Mouse (Mus musculus) CH12.LX (cell line): ENCODE data around the gene Rpl7l1.

Experiments
- CTCF ChIP-seq, 2 experiments: IDR thresholded peaks in 1 of 2; conservative IDR thresholded peaks in 1 of 2; 2 replicates each; pipeline ENCODE4 v1.5.1; 2011 to 2012; ENCODE audit warnings: low read depth in 2 of 2, low read length in 2 of 2, improper control_type of control experiment in 1 of 2, inconsistent platforms in 1 of 2, mild to moderate bottlenecking in 1 of 2, moderate library complexity in 1 of 2
- KAT2A ChIP-seq: IDR thresholded peaks from 2 replicates; pipeline ENCODE4 v1.6.1; 2012; ENCODE audit warnings: low read length, improper control_type of control experiment, inconsistent platforms; ENCODE audit not compliant: insufficient replicate concordance
- MAZ ChIP-seq: IDR thresholded peaks from 2 replicates; pipeline ENCODE4 v1.6.1; 2012; ENCODE audit warnings: low read depth, mild to moderate bottlenecking, inconsistent platforms, low read length, improper control_type of control experiment, moderate library complexity
- MXI1 ChIP-seq: IDR thresholded peaks from 2 replicates; pipeline ENCODE4 v1.6.1; 2011; ENCODE audit warnings: mild to moderate bottlenecking, low read depth, low read length, improper control_type of control experiment
- PAX5 ChIP-seq: IDR thresholded peaks from 2 replicates; pipeline ENCODE4 v1.6.1; 2012; ENCODE audit warnings: low read length, inconsistent platforms, mixed read lengths
- RAD21 ChIP-seq: IDR thresholded peaks from 2 replicates; pipeline ENCODE4 v1.6.1; 2011; ENCODE audit warnings: low read depth, mild to moderate bottlenecking, low read length, improper control_type of control experiment, moderate library complexity
- SIN3A ChIP-seq: IDR thresholded peaks from 2 replicates; pipeline ENCODE4 v1.6.1; 2012; ENCODE audit warnings: low read length, improper control_type of control experiment, inconsistent platforms
- USF1 ChIP-seq: IDR thresholded peaks from 2 replicates; pipeline ENCODE4 v1.6.1; 2014; ENCODE audit warnings: low read depth, mild to moderate bottlenecking, inconsistent platforms, low read length, improper control_type of control experiment
- ZC3H11A ChIP-seq: IDR thresholded peaks from 2 replicates; pipeline ENCODE4 v1.6.1; 2012; ENCODE audit warnings: low read depth, mild to moderate bottlenecking, inconsistent platforms, low read length, improper control_type of control experiment
- ZKSCAN1 ChIP-seq: IDR thresholded peaks from 2 replicates; pipeline ENCODE4 v1.6.1; 2012; ENCODE audit warnings: low read depth, inconsistent platforms, low read length, improper control_type of control experiment, borderline replicate concordance
- ZMIZ1 ChIP-seq: IDR thresholded peaks from 2 replicates; pipeline ENCODE4 v1.6.1; 2012; ENCODE audit warnings: low read depth, mild to moderate bottlenecking, inconsistent platforms, low read length, improper control_type of control experiment
- ZNF384 ChIP-seq: IDR thresholded peaks from 2 replicates; pipeline ENCODE4 v1.6.1; 2012; ENCODE audit warnings: low read depth, low read length, improper control_type of control experiment, inconsistent platforms

GRCm38 (mm10) chr17:46796743-46797142 lies 14.3 kb upstream of the Rpl7l1 start:
- no peak for TF ChIP-seq ZKSCAN1
- no peak for TF ChIP-seq MXI1
- no peak for TF ChIP-seq KAT2A
- no peak for TF ChIP-seq ZMIZ1
- TF ChIP-seq ZNF384 = no peak
- no peak for TF ChIP-seq USF1
- no peak for TF ChIP-seq MAZ
- TF ChIP-seq CTCF (conservative IDR thresholded peaks at IDR 0.05 in 1 of 2, IDR thresholded peaks at IDR 0.05 in 1 of 2; ENCODE audit: low read depth in 2 of 2, low read length in 2 of 2) = no peak
- TF ChIP-seq SIN3A = no peak
- no peak for TF ChIP-seq ZC3H11A
- no peak for TF ChIP-seq PAX5
- no peak for TF ChIP-seq RAD21
